Mouse (Mus musculus) A20 (cell line): ENCODE data around the gene Fam173a.

Experiments used
- DNase-seq: peaks from one replicate; pipeline ENCODE4 v3.0.0-alpha.2; 2011; ENCODE audit warnings: low read depth, low spot score

Fam173a gene

GRCm38 (mm10) chr17:25792615-25793014 is at the start of gene Fam173a:
Gene Fam173a, minus strand, starts transcription at chr17:25792901.
- DNase-seq = peak; percentile 88

DNA sequence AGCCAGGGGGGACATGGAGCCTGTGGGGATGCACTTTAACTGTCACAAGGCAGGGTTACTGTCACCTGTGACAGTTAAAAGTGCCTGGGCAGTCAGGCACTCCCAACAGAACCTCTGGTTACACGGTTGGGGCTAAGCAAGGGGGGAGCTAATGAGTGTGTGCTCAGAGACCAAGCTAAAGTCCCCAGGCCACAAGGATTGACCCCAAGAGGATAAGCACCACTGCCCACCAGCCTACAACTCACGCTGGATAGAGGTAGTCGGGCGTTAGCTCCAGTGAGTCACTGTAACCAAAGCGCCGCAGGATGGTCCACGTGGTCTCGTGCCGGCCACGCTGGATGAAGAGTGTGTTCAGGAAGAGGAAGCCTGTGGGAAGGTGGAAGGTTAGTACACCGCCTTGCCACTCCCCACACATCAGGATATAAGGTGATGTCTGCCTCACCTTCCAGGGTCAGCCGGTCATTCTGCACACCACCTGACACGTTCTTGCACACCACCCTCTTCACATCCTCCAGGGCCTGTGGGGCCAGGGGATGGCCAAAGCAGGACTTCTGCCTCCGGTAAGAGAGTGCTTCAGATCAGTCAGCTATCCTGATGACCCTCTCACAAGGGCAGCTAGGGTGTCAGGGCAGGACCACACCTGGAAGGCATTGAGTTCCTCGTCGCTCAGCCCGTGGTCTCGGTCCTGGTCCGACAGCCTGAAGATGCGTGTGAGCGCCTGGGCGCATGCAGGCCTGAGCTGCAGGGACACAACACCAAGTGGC is 48.6 kb upstream of the Fam173a start, which contains the start of gene Gm20683:
TSS of gene Gm20683 (minus strand) at position 647 of the 764 bp plus-strand sequence.
- DNase-seq = no peak

DNA sequence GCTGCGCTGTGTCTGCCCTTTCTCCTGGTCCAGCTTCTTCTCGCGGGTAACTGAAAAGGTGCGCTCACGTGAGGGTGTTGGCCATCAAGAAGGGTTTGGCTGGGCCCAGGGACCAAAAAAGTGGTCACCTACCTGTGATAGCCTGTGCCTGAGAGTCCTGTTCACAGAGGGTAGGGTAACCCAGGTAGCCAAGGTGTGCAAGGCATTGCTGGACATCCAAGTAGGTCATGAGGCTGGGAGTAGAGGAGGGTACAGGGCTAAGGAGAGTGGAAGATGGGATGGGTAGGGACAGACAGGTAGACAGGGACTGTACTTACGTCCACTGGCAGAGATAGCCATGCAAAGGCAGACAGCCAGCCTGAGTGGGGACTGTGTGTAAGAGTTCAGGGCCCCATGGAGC is 47.8 kb upstream of the Fam173a start:
- DNase-seq = no peak

DNA sequence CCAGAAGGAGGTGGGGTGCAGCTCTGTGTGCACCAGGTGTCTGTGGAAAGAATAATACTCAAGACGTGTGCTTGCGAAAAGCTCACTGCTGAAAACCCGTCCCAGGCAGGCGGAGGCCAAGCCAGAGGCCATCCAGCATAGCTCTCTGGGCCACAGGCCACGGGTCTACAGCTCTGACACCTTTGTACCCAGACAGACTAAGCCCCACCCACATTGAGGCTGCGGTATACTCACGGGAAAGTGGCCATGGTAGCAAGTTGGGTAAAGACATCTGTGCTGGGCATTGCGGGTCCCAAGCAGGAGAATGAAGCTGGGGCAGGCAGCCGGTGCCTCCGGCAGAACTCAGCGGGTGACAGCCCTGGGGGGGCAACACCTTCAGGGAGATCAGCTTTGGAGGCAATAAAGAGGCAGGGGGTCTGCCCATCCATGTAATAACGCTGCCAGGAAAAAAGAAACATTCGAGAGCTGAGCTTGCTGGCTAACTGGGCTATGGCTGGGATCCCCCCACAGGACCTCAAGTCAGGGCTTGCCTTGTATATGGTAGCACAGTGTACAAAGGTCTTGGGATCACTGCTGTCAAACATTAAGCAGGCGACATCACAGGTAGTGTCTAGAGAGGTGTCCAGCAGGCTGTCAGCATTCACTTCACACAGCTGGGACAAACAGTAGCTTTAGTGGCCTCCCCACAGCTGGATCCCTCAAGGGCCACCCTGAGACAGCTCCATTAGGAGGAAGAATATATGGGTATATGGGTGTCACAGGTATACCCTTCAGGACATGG is 46.9 kb upstream of the Fam173a start:
- DNase-seq = no peak

GRCm38 (mm10) chr17:25838904-25839303 is 46.2 kb upstream of the Fam173a start:
- no peak for DNase-seq

GRCm38 (mm10) chr17:25837533-25837932 is 44.8 kb upstream of the Fam173a start:
- DNase-seq = no peak

- no peak for DNase-seq
These were observed 44.3 kb upstream of the Fam173a start, which contains the start of gene Rhbdl1 for GRCm38 (mm10) chr17:25837076-25837410. Gene Rhbdl1, minus strand, starts transcription at chr17:25837295.

GRCm38 (mm10) chr17:25836397-25837075 is 43.8 kb upstream of the Fam173a start:
- no peak for DNase-seq

DNA sequence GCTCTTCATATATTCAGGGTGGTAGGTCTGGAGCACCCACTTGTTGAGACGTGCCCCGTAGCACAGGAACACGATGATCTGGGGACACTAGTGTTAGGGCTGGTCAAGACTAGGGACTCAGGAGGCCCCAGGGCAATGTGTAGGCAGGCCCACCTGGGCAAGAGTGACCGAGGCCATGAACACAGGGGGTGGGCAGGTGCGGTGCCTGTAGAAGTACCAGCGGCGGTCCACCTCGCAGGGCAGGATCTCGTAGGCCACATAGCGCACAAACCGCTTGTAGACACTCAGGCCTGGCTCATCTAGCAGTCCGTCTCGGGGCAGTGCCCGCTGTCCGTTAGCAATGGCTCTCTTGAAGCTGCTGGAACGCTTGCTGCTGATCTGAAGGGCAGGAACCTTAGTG is 43.1 kb upstream of the Fam173a start:
- DNase-seq = no peak

DNA sequence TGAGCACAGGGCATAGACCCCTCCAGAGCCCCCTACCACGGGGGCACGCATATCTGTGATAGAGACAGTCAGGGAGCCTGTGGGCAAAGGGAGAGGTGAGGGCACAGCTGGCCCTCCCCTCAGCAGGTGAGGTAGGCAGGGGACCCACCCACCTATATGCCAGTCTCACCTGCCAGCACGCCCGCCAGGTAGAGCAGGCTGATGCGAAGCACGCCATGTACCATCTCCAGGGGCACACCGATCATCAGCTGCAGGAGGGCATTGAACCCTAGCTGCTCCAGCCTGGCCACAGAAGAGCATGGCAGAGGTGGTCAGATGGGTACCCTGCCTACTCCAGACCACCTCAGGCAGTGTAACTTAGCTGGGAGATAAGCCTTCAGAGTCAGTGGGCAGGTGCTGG is 42.6 kb upstream of the Fam173a start:
- DNase-seq = no peak

GRCm38 (mm10) chr17:25834595-25835222 is 42.0 kb upstream of the Fam173a start:
- DNase-seq = no peak

- no peak for DNase-seq
These were observed 41.4 kb upstream of the Fam173a start for GRCm38 (mm10) chr17:25833961-25834594.

DNA sequence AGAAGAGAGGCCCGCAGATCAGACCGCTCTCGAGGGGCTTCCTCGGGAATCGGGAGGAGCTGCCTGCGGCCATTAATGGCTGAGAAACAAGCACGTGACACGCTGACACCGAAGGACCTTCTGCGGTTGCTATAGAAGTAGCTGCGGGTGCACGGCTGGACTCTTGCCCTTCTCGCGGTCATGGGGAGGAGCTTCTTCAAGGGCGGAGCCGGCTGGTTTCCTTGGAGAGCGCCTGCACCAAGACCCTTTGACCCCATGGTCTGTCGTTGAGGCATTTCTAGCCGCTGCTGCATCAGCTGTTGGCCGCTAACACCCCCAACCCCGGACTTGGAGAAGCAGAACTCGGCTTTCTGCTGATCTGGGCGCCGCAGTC is 40.6 kb upstream of the Fam173a start, which contains the start of gene Stub1:
TSS of gene Stub1 (minus strand) at position 114 of the 373 bp plus-strand sequence.
- peak; percentile 83 for DNase-seq

DNA sequence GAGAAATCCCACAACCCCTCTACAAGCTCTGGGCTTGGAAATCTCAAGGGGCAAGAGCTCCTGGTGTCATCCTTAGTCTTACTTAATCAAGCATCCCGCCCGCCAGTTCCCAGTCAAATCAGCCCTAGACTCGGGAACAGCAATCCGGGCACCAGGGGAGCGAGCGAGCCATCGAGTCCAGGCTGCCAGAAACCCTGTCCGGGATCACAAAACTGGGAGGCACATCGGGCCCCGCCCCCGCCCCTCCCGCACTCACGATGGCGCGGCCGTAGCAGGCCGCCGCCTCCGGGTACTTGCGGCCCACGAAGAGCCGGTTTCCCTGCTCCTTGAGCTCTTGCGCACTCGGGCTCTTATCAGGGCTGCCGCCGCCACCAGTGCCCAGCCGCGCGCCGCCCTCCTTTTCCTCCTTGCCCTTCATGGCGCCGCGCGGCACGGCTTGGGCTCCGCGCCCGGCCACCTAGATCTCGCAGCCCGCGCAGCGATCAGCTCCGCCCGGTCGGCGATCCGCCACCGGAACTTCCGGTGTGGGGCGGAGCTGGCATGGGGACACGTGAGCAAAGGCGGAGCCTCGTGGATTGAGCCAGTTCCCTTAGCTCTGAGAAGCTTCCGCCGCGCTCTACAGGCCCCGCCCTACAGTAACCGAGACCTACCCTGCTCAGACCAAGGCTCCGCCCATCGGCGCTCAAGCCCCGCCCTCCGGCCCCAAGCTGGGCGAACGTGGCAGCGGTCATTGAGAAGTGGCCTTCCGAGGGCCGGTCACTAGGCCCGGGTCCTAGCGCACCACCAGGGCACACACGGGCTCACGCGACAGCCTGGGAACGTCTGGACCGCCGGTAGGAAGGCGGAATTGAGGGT is 40.0 kb upstream of the Fam173a start:
- peak; percentile 99 for DNase-seq

DNA sequence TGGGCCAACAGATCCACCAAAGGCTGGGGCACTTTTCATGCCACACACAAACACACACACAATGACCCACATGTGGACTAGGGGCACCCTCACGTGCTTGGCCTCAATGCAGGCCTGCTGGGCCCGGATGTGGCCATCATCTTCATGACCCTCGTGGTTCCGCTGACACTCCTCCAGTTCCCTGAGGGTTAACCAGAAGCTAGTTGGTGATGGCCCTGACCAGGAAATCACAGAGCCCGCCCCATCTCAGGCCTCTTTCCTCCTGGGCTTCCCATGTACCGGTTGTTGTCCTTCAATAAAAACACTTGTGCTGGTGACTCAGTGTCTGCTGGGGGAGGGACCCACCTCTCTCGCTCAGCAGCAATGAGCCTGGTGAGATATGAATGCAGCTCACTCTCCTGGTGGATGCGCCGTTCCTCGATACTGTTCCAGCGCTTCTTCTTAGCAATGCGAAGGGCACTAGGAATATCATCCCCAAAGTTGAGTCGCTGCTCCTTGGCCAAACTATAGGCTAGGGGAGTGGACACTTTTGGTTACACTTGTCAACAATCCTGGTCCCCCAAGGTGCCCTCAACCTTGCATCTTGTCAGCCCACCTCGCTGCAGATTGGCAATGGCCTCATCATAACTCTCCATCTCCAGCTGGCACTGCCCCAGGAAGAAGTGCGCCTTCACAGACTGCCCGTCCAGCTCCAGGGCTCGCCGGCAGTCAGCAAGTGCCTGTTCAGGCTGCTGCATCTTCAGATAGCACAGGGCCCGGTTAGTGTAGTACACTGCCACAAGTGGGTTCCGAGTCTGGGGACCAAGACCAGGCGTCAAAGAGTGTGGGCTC is 39.0 kb upstream of the Fam173a start:
- no peak for DNase-seq

DNA sequence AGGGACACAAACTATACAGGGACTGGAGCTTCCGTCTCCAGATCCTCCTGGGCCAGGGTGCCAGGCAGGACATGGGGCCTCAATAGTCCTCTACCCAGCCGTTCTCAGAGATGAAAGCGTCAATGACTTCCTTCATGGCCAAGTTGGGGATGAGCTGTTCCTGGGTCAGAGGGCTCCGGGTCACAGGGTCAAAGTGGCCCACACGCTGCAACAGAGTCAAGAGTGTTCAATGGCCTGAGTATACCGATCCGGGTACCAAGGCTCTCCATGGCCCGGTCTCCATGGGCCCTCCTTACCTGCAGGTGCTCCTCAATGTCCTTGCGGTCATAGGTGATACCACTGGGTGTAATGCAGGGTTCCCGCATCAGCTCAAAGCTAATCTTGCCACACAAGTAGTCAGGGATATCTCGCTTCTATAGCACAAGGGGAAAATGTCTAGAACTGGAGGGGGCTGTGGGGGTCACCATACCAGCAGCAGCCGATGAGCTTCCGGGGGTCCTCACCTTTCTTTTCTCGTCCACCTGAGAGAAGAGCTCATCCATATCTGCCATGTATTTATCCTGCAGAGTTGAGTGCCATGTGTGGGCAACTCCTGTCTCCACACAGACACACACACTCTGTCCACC is 38.2 kb upstream of the Fam173a start:
- DNase-seq = no peak

GRCm38 (mm10) chr17:25830200-25830753 is 37.6 kb upstream of the Fam173a start:
- DNase-seq = no peak

GRCm38 (mm10) chr17:25829558-25830017 is 36.9 kb upstream of the Fam173a start:
- no peak for DNase-seq
